Mouse (Mus musculus): ENCODE results near the gene Trpt1. TPM values are rescaled to one million over a fixed set of nuclear protein-coding genes. Genes with fewer than 3 reads are reported as not detected.

Trpt1 gene
- polyA plus RNA-seq, 1 experiment from 2014 or later: 2.9 TPM

- Histone ChIP-seq H3K36me3 (replicated peaks; ENCODE audit: insufficient read depth, low read length) (peaks cover 33% of the 10 kb centered on the region), H3K9ac (replicated peaks) (no peak overlapping the region), H3K4me2 (ENCODE audit: low read depth, low read length) (no peak overlapping the region), H3K4me3 (ENCODE audit: low read depth, low read length) (no peak overlapping the region), H3K4me1 (ENCODE audit: insufficient read depth) (peaks cover 6% of the 10 kb centered on the region), H3K27ac (ENCODE audit: low read depth) (no peak overlapping the region), H3K9me3 (ENCODE audit: low read length) (no peaks in the 10 kb centered on the region), H3K27me3 (ENCODE audit: insufficient read depth, low read length) (no peaks in the 10 kb centered on the region)
- TF ChIP-seq EP300 (IDR thresholded peaks at IDR 0.05; ENCODE audit: low read depth): no peak
- no peak for TF ChIP-seq CTCF (IDR thresholded peaks at IDR 0.05; ENCODE audit: low read depth)
- ATAC-seq: no peak
- DNase-seq: no peak
- 92% methylated on average over 8 of the region's 9 CpGs for WGBS (ENCODE audit: insufficient replicate concordance)
Observed at GRCm38 (mm10) chr19:7013984-7014383, 18.1 kb downstream of the Trpt1 start.

GRCm38 (mm10) chr19:7014481-7015135 lies 18.7 kb downstream of the Trpt1 start:
- H3K36me3 ChIP-seq (replicated peaks; ENCODE audit: insufficient read depth, low read length): peaks cover 33% of the 10 kb centered on the region
- no peak for DNase-seq
- no peak overlapping the region for H3K4me3 ChIP-seq (ENCODE audit: low read depth, low read length)

GRCm38 (mm10) chr19:7017541-7018457 lies 21.9 kb downstream of the Trpt1 start:
- H3K4me3 ChIP-seq (ENCODE audit: low read depth, low read length): peak overlapping the region; percentile 54
- H3K9ac ChIP-seq (replicated peaks): peak overlapping the region; percentile 73
- H3K27me3 ChIP-seq (ENCODE audit: insufficient read depth, low read length): no peaks in the 10 kb centered on the region
- ATAC-seq: peak; percentile 85
- TF ChIP-seq EP300 (IDR thresholded peaks at IDR 0.05; ENCODE audit: low read depth) (peak; percentile 89), CTCF (IDR thresholded peaks at IDR 0.05; ENCODE audit: low read depth) (no peak)
- peak; percentile 81 for DNase-seq
- peak overlapping the region; percentile 97 for H3K27ac ChIP-seq (ENCODE audit: low read depth)
- WGBS (ENCODE audit: insufficient replicate concordance): 22% methylated on average over 12 of the region's 12 CpGs
- H3K36me3 ChIP-seq (replicated peaks; ENCODE audit: insufficient read depth, low read length): peaks cover 54% of the 10 kb centered on the region
- H3K4me2 ChIP-seq (ENCODE audit: low read depth, low read length): peak overlapping the region; percentile 80
- no peaks in the 10 kb centered on the region for H3K9me3 ChIP-seq (ENCODE audit: low read length)
- H3K4me1 ChIP-seq (ENCODE audit: insufficient read depth): peaks cover 18% of the 10 kb centered on the region

More at GRCm38 (mm10) chr19:7014481-7015135, 18.7 kb downstream of the Trpt1 start:
- peaks cover 12% of the 10 kb centered on the region for H3K4me1 ChIP-seq (ENCODE audit: insufficient read depth)
- WGBS (ENCODE audit: insufficient replicate concordance): 90% methylated on average over 20 of the region's 20 CpGs
- ATAC-seq: no peak
- H3K27me3 ChIP-seq (ENCODE audit: insufficient read depth, low read length): no peaks in the 10 kb centered on the region
- no peak overlapping the region for H3K4me2 ChIP-seq (ENCODE audit: low read depth, low read length)
- no peak overlapping the region for H3K9ac ChIP-seq (replicated peaks)
- H3K9me3 ChIP-seq (ENCODE audit: low read length): no peaks in the 10 kb centered on the region
- no peak for TF ChIP-seq EP300 (IDR thresholded peaks at IDR 0.05; ENCODE audit: low read depth)
- TF ChIP-seq CTCF (IDR thresholded peaks at IDR 0.05; ENCODE audit: low read depth): no peak
- H3K27ac ChIP-seq (ENCODE audit: low read depth): no peak overlapping the region

GRCm38 (mm10) chr19:7018546-7018945 lies 22.6 kb downstream of the Trpt1 start:
- DNase-seq (no peak), ATAC-seq (peak; percentile 9)
- TF ChIP-seq CTCF (IDR thresholded peaks at IDR 0.05; ENCODE audit: low read depth) (no peak), EP300 (IDR thresholded peaks at IDR 0.05; ENCODE audit: low read depth) (no peak)
- Histone ChIP-seq H3K4me2 (ENCODE audit: low read depth, low read length) (peak overlapping the region; percentile 80), H3K9me3 (ENCODE audit: low read length) (no peaks in the 10 kb centered on the region), H3K9ac (replicated peaks) (peak overlapping the region; percentile 73), H3K4me3 (ENCODE audit: low read depth, low read length) (peak overlapping the region; percentile 54), H3K36me3 (replicated peaks; ENCODE audit: insufficient read depth, low read length) (peaks cover 55% of the 10 kb centered on the region), H3K27me3 (ENCODE audit: insufficient read depth, low read length) (no peaks in the 10 kb centered on the region), H3K27ac (ENCODE audit: low read depth) (peak overlapping the region; percentile 97), H3K4me1 (ENCODE audit: insufficient read depth) (peaks cover 18% of the 10 kb centered on the region)
- WGBS (ENCODE audit: insufficient replicate concordance): 26% methylated on average over 11 of the region's 11 CpGs

GRCm38 (mm10) chr19:7019191-7019590 lies 23.3 kb downstream of the Trpt1 start, which contains the start of gene Fermt3:
Gene Fermt3 (minus strand): TSS chr19:7019469.
- no peak for TF ChIP-seq CTCF (IDR thresholded peaks at IDR 0.05; ENCODE audit: low read depth)
- no peak for TF ChIP-seq EP300 (IDR thresholded peaks at IDR 0.05; ENCODE audit: low read depth)
- Histone ChIP-seq H3K36me3 (replicated peaks; ENCODE audit: insufficient read depth, low read length) (peaks cover 54% of the 10 kb centered on the region), H3K4me2 (ENCODE audit: low read depth, low read length) (peak within 1 kb of the TSS; percentile 80), H3K27me3 (ENCODE audit: insufficient read depth, low read length) (no peaks in the 10 kb centered on the region), H3K4me3 (ENCODE audit: low read depth, low read length) (peak within 1 kb of the TSS; percentile 54), H3K4me1 (ENCODE audit: insufficient read depth) (peaks cover 18% of the 10 kb centered on the region), H3K9me3 (ENCODE audit: low read length) (no peaks in the 10 kb centered on the region), H3K9ac (replicated peaks) (peak within 1 kb of the TSS; percentile 73), H3K27ac (ENCODE audit: low read depth) (peak within 1 kb of the TSS; percentile 97)
- 30% methylated on average over 5 of the region's 5 CpGs for WGBS (ENCODE audit: insufficient replicate concordance)
- DNase-seq: peak; percentile 83
- ATAC-seq: peak; percentile 63

DNA sequence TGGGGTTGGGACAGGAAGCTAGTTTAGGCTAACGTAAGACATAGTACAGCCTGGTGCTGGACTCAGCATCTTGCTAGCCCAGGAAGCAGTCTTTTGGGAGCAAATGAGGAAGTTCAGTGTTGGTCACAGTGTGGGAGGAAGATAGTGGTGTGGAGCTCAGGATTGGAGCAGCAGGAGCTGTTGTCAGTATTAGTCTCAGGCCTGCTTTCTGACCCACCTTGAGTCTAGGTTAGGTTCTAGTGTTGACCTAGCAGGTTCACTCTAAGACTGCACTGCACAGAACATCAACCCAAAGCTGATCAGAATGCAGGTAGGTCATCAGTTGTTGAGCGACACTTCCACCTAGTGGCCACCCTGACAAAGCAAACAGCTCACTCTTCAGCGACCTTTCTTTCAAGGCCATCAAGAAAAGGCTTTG lies 24.3 kb downstream of the Trpt1 start:
- peak overlapping the region; percentile 73; the same call in 1 of the 2 replicates for H3K9ac ChIP-seq (replicated peaks)
- H3K9me3 ChIP-seq (ENCODE audit: low read length): no peaks in the 10 kb centered on the region
- 18% methylated on average over 3 of the region's 3 CpGs for WGBS (ENCODE audit: insufficient replicate concordance)
- H3K36me3 ChIP-seq (replicated peaks; ENCODE audit: insufficient read depth, low read length): peaks cover 56% of the 10 kb centered on the region
- ATAC-seq (peak; percentile 12), DNase-seq (peak; percentile 74)
- H3K27ac ChIP-seq (ENCODE audit: low read depth): peak overlapping the region; percentile 97
- no peaks in the 10 kb centered on the region for H3K27me3 ChIP-seq (ENCODE audit: insufficient read depth, low read length)
- TF ChIP-seq CTCF (IDR thresholded peaks at IDR 0.05; ENCODE audit: low read depth) (peak; percentile 93), EP300 (IDR thresholded peaks at IDR 0.05; ENCODE audit: low read depth) (no peak)
- peaks cover 18% of the 10 kb centered on the region for H3K4me1 ChIP-seq (ENCODE audit: insufficient read depth)
- H3K4me3 ChIP-seq (ENCODE audit: low read depth, low read length): no peak overlapping the region
- peak overlapping the region; percentile 80 for H3K4me2 ChIP-seq (ENCODE audit: low read depth, low read length)

All from liver, postnatal 0 days (tissue).